Mouse (Mus musculus): ENCODE data around the gene Taar4. TPM values are rescaled to one million over a fixed set of nuclear protein-coding genes. Genes with fewer than 3 reads are reported as not detected.

The Taar4 gene
- polyA plus RNA-seq, 1 experiment, result 0.14 TPM

GRCm38 (mm10) chr10:24007034-24007433 is 46.7 kb downstream of the Taar4 start:
- no peak for DNase-seq (ENCODE audit: low read depth)

GRCm38 (mm10) chr10:24008143-24008542 is 47.8 kb downstream of the Taar4 start:
- no peak for DNase-seq (ENCODE audit: low read depth)

Other genes with a start within 250 kb of the Taar4 start
- 1,188 and 1,497 TPM in 2 replicates for gene Rps12, start 173.2 kb upstream of the Taar4 start, polyA plus RNA-seq (2012; rRNA removed)
- gene Slc18b1, start 163.5 kb upstream of the Taar4 start, polyA plus RNA-seq (2012; rRNA removed), result 18.6 and 28.4 TPM in 2 replicates
- 8.1 and 9.3 TPM in 2 replicates for gene Vnn3, start 109.0 kb upstream of the Taar4 start, polyA plus RNA-seq (2012; rRNA removed)
- gene Vnn1, start 65.8 kb upstream of the Taar4 start, polyA plus RNA-seq (2012; rRNA removed), result 2.3 and 2.8 TPM in 2 replicates
- gene Taar1, start 40.1 kb upstream of the Taar4 start, polyA plus RNA-seq (2012; rRNA removed), result not detected in 2 replicates
- gene Taar2, start 21.9 kb upstream of the Taar4 start, polyA plus RNA-seq (2012; rRNA removed), result not detected in 2 replicates
- gene Taar3, start 10.9 kb upstream of the Taar4 start, polyA plus RNA-seq (2012; rRNA removed), result not detected in 2 replicates
- gene Taar5, start 10.2 kb downstream of the Taar4 start, polyA plus RNA-seq (2012; rRNA removed), result not detected in 2 replicates
- not detected in 2 replicates for gene Taar6, start 25.2 kb downstream of the Taar4 start, polyA plus RNA-seq (2012; rRNA removed)
- not detected in 2 replicates for gene Taar7a, start 33.0 kb downstream of the Taar4 start, polyA plus RNA-seq (2012; rRNA removed)
- not detected in 2 replicates for gene Taar7b, start 39.4 kb downstream of the Taar4 start, polyA plus RNA-seq (2012; rRNA removed)
- gene Taar7d, start 66.7 kb downstream of the Taar4 start, polyA plus RNA-seq (2012; rRNA removed), result 0.11 TPM in 1 of 2 replicates, not detected in the other
- gene Taar7e, start 77.1 kb downstream of the Taar4 start, polyA plus RNA-seq (2012; rRNA removed), result not detected in 2 replicates
- gene Taar7f, start 89.0 kb downstream of the Taar4 start, polyA plus RNA-seq (2012; rRNA removed), result not detected in 2 replicates
- not detected in 2 replicates for gene Taar8a, start 116.0 kb downstream of the Taar4 start, polyA plus RNA-seq (2012; rRNA removed)
- gene Taar8b, start 131.8 kb downstream of the Taar4 start, polyA plus RNA-seq (2012; rRNA removed), result not detected in 2 replicates
- gene Taar8c, start 141.4 kb downstream of the Taar4 start, polyA plus RNA-seq (2012; rRNA removed), result not detected in 2 replicates
- gene Taar9, start 149.0 kb downstream of the Taar4 start, polyA plus RNA-seq (2012; rRNA removed), result not detected in 2 replicates
- gene Stx7, start 188.8 kb downstream of the Taar4 start, polyA plus RNA-seq (2012; rRNA removed), result 109 and 115 TPM in 2 replicates